Mouse (Mus musculus) NIH3T3 (cell line): ENCODE results near the gene Ipo13.

Experiments
- DNase-seq: peaks from one replicate; pipeline ENCODE4 v3.0.0-alpha.2; 2012; ENCODE audit warnings: low read depth

The Ipo13 gene

GRCm38 (mm10) chr4:117914591-117915442 lies at the start of gene Ipo13:
TSS of gene Ipo13 (minus strand) at chr4:117914999.
- DNase-seq: peak; percentile 95

- no peak for DNase-seq
Observed at GRCm38 (mm10) chr4:117957492-117957891, 42.7 kb upstream of the Ipo13 start.

- DNase-seq: no peak
Observed at GRCm38 (mm10) chr4:117947493-117947892, 32.7 kb upstream of the Ipo13 start.

GRCm38 (mm10) chr4:117946639-117947305 lies 32.0 kb upstream of the Ipo13 start:
- DNase-seq: no peak

GRCm38 (mm10) chr4:117943317-117943716 lies 28.5 kb upstream of the Ipo13 start:
- DNase-seq: no peak

GRCm38 (mm10) chr4:117936964-117937363 lies 22.2 kb upstream of the Ipo13 start:
- DNase-seq: peak; percentile 22

GRCm38 (mm10) chr4:117934081-117934480 lies 19.3 kb upstream of the Ipo13 start:
- DNase-seq: peak; percentile 84

- peak; percentile 67 for DNase-seq
Observed at GRCm38 (mm10) chr4:117933248-117933647, 18.4 kb upstream of the Ipo13 start.

GRCm38 (mm10) chr4:117929391-117929881 lies 14.6 kb upstream of the Ipo13 start, which contains the start of gene Artn:
TSS of gene Artn (minus strand) at chr4:117929763.
- no peak for DNase-seq

- peak; percentile 81 for DNase-seq
Observed at GRCm38 (mm10) chr4:117928699-117929241, 14.0 kb upstream of the Ipo13 start.

GRCm38 (mm10) chr4:117928234-117928633 lies 13.4 kb upstream of the Ipo13 start:
- DNase-seq: peak; percentile 55

GRCm38 (mm10) chr4:117926545-117927482 lies 12.0 kb upstream of the Ipo13 start:
- no peak for DNase-seq

- DNase-seq: no peak
Observed at GRCm38 (mm10) chr4:117924916-117925315, 10.1 kb upstream of the Ipo13 start.

- DNase-seq: peak; percentile 46
Observed at GRCm38 (mm10) chr4:117923450-117923849, 8.7 kb upstream of the Ipo13 start.

GRCm38 (mm10) chr4:117921358-117921757 lies 6.6 kb upstream of the Ipo13 start:
- DNase-seq: no peak

GRCm38 (mm10) chr4:117918762-117919161 lies 4.0 kb upstream of the Ipo13 start:
- DNase-seq: no peak

- peak; percentile 66 for DNase-seq
Observed at GRCm38 (mm10) chr4:117918261-117918660, 3.5 kb upstream of the Ipo13 start.

- DNase-seq: no peak
Observed at GRCm38 (mm10) chr4:117917847-117918246, 3.0 kb upstream of the Ipo13 start.

GRCm38 (mm10) chr4:117917402-117917801 lies 2.6 kb upstream of the Ipo13 start:
- no peak for DNase-seq

- peak; percentile 52 for DNase-seq
Observed at GRCm38 (mm10) chr4:117916386-117916785, 1.6 kb upstream of the Ipo13 start.

- DNase-seq: no peak
Observed at GRCm38 (mm10) chr4:117915489-117916105, 798 bp upstream of the Ipo13 start.
